Mouse (Mus musculus) small intestine, adult 2 months (tissue): ENCODE results near the gene Cklf.

ENCODE experiments used
- CTCF ChIP-seq: fragments of 200-500 bp; IDR thresholded peaks from 2 replicates; pipeline ENCODE4 v1.5.1; 2012; ENCODE audit warnings: low read depth, mild to moderate bottlenecking, control low read depth, inconsistent platforms, low read length, moderate library complexity, mixed read lengths; ENCODE audit not compliant: insufficient replicate concordance, insufficient read length; ENCODE audit errors: extremely low read depth
- POLR2A ChIP-seq: fragments of 200-500 bp; IDR thresholded peaks from 2 replicates; pipeline ENCODE4 v1.6.1; 2012; ENCODE audit warnings: low read depth, mild to moderate bottlenecking, control low read depth, inconsistent platforms, low read length, moderate library complexity

- TF ChIP-seq POLR2A (no peak), CTCF (no peak)
Measured at GRCm38 (mm10) chr8:104232919-104233318, 17.7 kb upstream of the Cklf start.
